Mouse (Mus musculus): ENCODE data around the gene Krtap12-1.

- no peak for TF ChIP-seq CTCF (IDR thresholded peaks at IDR 0.05; ENCODE audit: insufficient read depth, low read length)
- TF ChIP-seq POLR2A (IDR thresholded peaks at IDR 0.05; ENCODE audit: borderline replicate concordance, extremely low read depth, low read depth, low read length), result no peak
Measured at GRCm38 (mm10) chr10:77671519-77671918, 48.9 kb upstream of the Krtap12-1 start.

Data from lung, adult 2 months (tissue).